Mouse (Mus musculus) limb, embryonic 10.5 days (tissue): ENCODE data around the gene Kynu. TPM values are rescaled to one million over a fixed set of nuclear protein-coding genes. Genes with fewer than 3 reads are reported as not detected.

Experiments
- DNase-seq: peaks from one replicate; pipeline ENCODE4 v3.0.0-alpha.2; 2017; ENCODE audit warnings: low spot score
- H3K27ac ChIP-seq: fragments of 300-500 bp; sonication (generic); 2 replicates; pipeline ENCODE4 v1.5.1; 2016; ENCODE audit warnings: mild to moderate bottlenecking
- H3K27me3 ChIP-seq: fragments of 300-500 bp; sonication (generic); 2 replicates; pipeline ENCODE4 v1.6.1; 2016; ENCODE audit warnings: low read depth, mild to moderate bottlenecking; ENCODE audit not compliant: poor library complexity, severe bottlenecking
- H3K36me3 ChIP-seq: fragments of 300-500 bp; sonication (generic); 2 replicates; pipeline ENCODE4 v1.6.1; 2016; ENCODE audit warnings: mild to moderate bottlenecking, moderate library complexity
- H3K4me1 ChIP-seq: fragments of 300-500 bp; sonication (generic); 2 replicates; pipeline ENCODE4 v1.6.1; 2016
- H3K4me3 ChIP-seq: fragments of 300-500 bp; sonication (generic); 2 replicates; pipeline ENCODE4 v1.5.1; 2016; ENCODE audit warnings: mild to moderate bottlenecking, moderate library complexity
- H3K9me3 ChIP-seq: fragments of 300-500 bp; sonication (generic); replicated peaks from 2 replicates; pipeline ENCODE4 v1.6.1; 2016; ENCODE audit warnings: mild to moderate bottlenecking
- WGBS: fragments of 180-500 bp; shearing (Covaris S2); methylation state at CpG from one replicate; pipeline ENCODE4 v1.1.7; 2016; 5-methylcytosine and 5-hydroxymethylcytosine counted together
- polyA plus RNA-seq: library from polyadenylated mRNA; unstranded; fragments of >200 nt; fragmentation: Nextera tagmentation; extraction: Ambion mirVana; gene quantifications from 2 replicates; pipeline ENCODE4 v1.2.1, GENCODE M21; 2016

Gene Kynu
- 0.10 and 0.11 TPM in 2 replicates for polyA plus RNA-seq

- Histone ChIP-seq H3K9me3 (no peaks in the 10 kb centered on the region), H3K27me3 (no peaks in the 10 kb centered on the region), H3K4me3 (no peak within 1 kb of the TSS), H3K27ac (no peak within 1 kb of the TSS), H3K36me3 (no peaks in the 10 kb centered on the region), H3K4me1 (peaks cover 7% of the 10 kb centered on the region)
- peak; percentile 33 for DNase-seq
- WGBS = 47% methylated on average over 9 of the region's 9 CpGs
These were observed at the start of gene Kynu for GRCm38 (mm10) chr2:43555062-43555888. Kynu (plus strand) TSS chr2:43555329.

- no peaks in the 10 kb centered on the region for H3K9me3 ChIP-seq
- H3K27me3 ChIP-seq = no peaks in the 10 kb centered on the region
- WGBS = 93% methylated on average over 3 of the region's 3 CpGs
- no peaks in the 10 kb centered on the region for H3K4me1 ChIP-seq
- no peaks in the 10 kb centered on the region for H3K36me3 ChIP-seq
- no peak for DNase-seq
- H3K4me3 ChIP-seq = no peak overlapping the region
- H3K27ac ChIP-seq = no peak overlapping the region
These were observed 48.9 kb upstream of the Kynu start for GRCm38 (mm10) chr2:43506182-43506581.

GRCm38 (mm10) chr2:43513852-43514251, 41.3 kb upstream of the Kynu start:
- no peak for DNase-seq
- Histone ChIP-seq H3K4me3 (no peak overlapping the region), H3K4me1 (no peaks in the 10 kb centered on the region), H3K36me3 (no peaks in the 10 kb centered on the region), H3K9me3 (no peaks in the 10 kb centered on the region), H3K27me3 (no peaks in the 10 kb centered on the region), H3K27ac (no peak overlapping the region)
- WGBS = 48% methylated on average over 7 of the region's 7 CpGs

- no peak overlapping the region for H3K27ac ChIP-seq
- H3K4me3 ChIP-seq = no peak overlapping the region
- no peaks in the 10 kb centered on the region for H3K4me1 ChIP-seq
- no peak for DNase-seq
- H3K27me3 ChIP-seq = no peaks in the 10 kb centered on the region
- H3K9me3 ChIP-seq = no peaks in the 10 kb centered on the region
- 81% methylated on average over 2 of the region's 2 CpGs for WGBS
- no peaks in the 10 kb centered on the region for H3K36me3 ChIP-seq
These were observed 20.7 kb upstream of the Kynu start for GRCm38 (mm10) chr2:43534417-43534816.

- Histone ChIP-seq H3K27me3 (no peaks in the 10 kb centered on the region), H3K36me3 (no peaks in the 10 kb centered on the region), H3K27ac (no peak overlapping the region), H3K9me3 (no peaks in the 10 kb centered on the region), H3K4me3 (no peak overlapping the region), H3K4me1 (no peaks in the 10 kb centered on the region)
- 96% methylated on average over 3 of the region's 3 CpGs for WGBS
- DNase-seq = no peak
These were observed 12.5 kb upstream of the Kynu start for GRCm38 (mm10) chr2:43542615-43543014.

- H3K27me3 ChIP-seq = no peaks in the 10 kb centered on the region
- no peak for DNase-seq
- 93% methylated on average over 3 of the region's 3 CpGs for WGBS
- H3K9me3 ChIP-seq = no peaks in the 10 kb centered on the region
- H3K4me3 ChIP-seq = no peak overlapping the region
- H3K4me1 ChIP-seq = no peaks in the 10 kb centered on the region
- H3K27ac ChIP-seq = no peak overlapping the region
- H3K36me3 ChIP-seq = no peaks in the 10 kb centered on the region
These were observed 9.5 kb upstream of the Kynu start for GRCm38 (mm10) chr2:43545665-43546064.

GRCm38 (mm10) chr2:43546448-43546847, 8.7 kb upstream of the Kynu start:
- Histone ChIP-seq H3K36me3 (no peaks in the 10 kb centered on the region), H3K27me3 (no peaks in the 10 kb centered on the region), H3K27ac (no peak overlapping the region), H3K9me3 (no peaks in the 10 kb centered on the region), H3K4me3 (no peak overlapping the region), H3K4me1 (no peaks in the 10 kb centered on the region)
- 87% methylated on average over 1 of the region's 1 CpGs for WGBS
- DNase-seq = no peak

GRCm38 (mm10) chr2:43554216-43554615, 913 bp upstream of the Kynu start:
- no peaks in the 10 kb centered on the region for H3K27me3 ChIP-seq
- no peak overlapping the region for H3K27ac ChIP-seq
- no peaks in the 10 kb centered on the region for H3K9me3 ChIP-seq
- no peaks in the 10 kb centered on the region for H3K36me3 ChIP-seq
- no peak for DNase-seq
- H3K4me3 ChIP-seq = no peak overlapping the region
- WGBS = 77% methylated on average over 4 of the region's 4 CpGs
- H3K4me1 ChIP-seq = peaks cover 7% of the 10 kb centered on the region

- Histone ChIP-seq H3K27me3 (no peaks in the 10 kb centered on the region), H3K27ac (no peak overlapping the region), H3K36me3 (no peaks in the 10 kb centered on the region), H3K9me3 (no peaks in the 10 kb centered on the region), H3K4me1 (peaks cover 7% of the 10 kb centered on the region), H3K4me3 (no peak overlapping the region)
- no peak for DNase-seq
- 67% methylated on average over 4 of the region's 4 CpGs for WGBS
These were observed 758 bp downstream of the Kynu start for GRCm38 (mm10) chr2:43555889-43556285.

- WGBS = 89% methylated on average over 3 of the region's 3 CpGs
- no peak for DNase-seq
These were observed 1.9 kb downstream of the Kynu start for GRCm38 (mm10) chr2:43556985-43557384.

GRCm38 (mm10) chr2:43561209-43561608, 6.1 kb downstream of the Kynu start:
- H3K4me1 ChIP-seq = no peaks in the 10 kb centered on the region
- no peaks in the 10 kb centered on the region for H3K36me3 ChIP-seq
- 94% methylated on average over 3 of the region's 3 CpGs for WGBS
- H3K9me3 ChIP-seq = no peaks in the 10 kb centered on the region
- H3K4me3 ChIP-seq = no peak overlapping the region
- H3K27ac ChIP-seq = no peak overlapping the region
- no peak for DNase-seq
- no peaks in the 10 kb centered on the region for H3K27me3 ChIP-seq

More at GRCm38 (mm10) chr2:43556985-43557384, 1.9 kb downstream of the Kynu start:
- H3K9me3 ChIP-seq = no peaks in the 10 kb centered on the region
- no peaks in the 10 kb centered on the region for H3K27me3 ChIP-seq
- no peak overlapping the region for H3K4me3 ChIP-seq
- H3K36me3 ChIP-seq = no peaks in the 10 kb centered on the region
- H3K4me1 ChIP-seq = peaks cover 7% of the 10 kb centered on the region
- no peak overlapping the region for H3K27ac ChIP-seq

- H3K9me3 ChIP-seq = no peaks in the 10 kb centered on the region
- H3K36me3 ChIP-seq = no peaks in the 10 kb centered on the region
- H3K4me1 ChIP-seq = no peaks in the 10 kb centered on the region
- no peaks in the 10 kb centered on the region for H3K27me3 ChIP-seq
- no peak for DNase-seq
- no peak overlapping the region for H3K4me3 ChIP-seq
- no peak overlapping the region for H3K27ac ChIP-seq
- WGBS = 95% methylated on average over 9 of the region's 9 CpGs
These were observed 7.7 kb downstream of the Kynu start for GRCm38 (mm10) chr2:43562779-43563178.

GRCm38 (mm10) chr2:43568406-43568805, 13.3 kb downstream of the Kynu start:
- Histone ChIP-seq H3K9me3 (no peaks in the 10 kb centered on the region), H3K27ac (no peak overlapping the region), H3K27me3 (no peaks in the 10 kb centered on the region), H3K4me3 (no peak overlapping the region), H3K4me1 (no peaks in the 10 kb centered on the region), H3K36me3 (no peaks in the 10 kb centered on the region)
- 76% methylated on average over 1 of the region's 1 CpGs for WGBS
- DNase-seq = no peak
